Mouse (Mus musculus) layer of hippocampus, adult 18-20 months (tissue): ENCODE data around the gene Gm11027. TPM values are rescaled to one million over a fixed set of nuclear protein-coding genes. Genes with fewer than 3 reads are reported as not detected.

Experiments
- DNase-seq, 2 experiments: peaks; one replicate each; pipeline ENCODE4 v3.0.0; 2022; ENCODE audit warnings: low spot score in 2 of 2
- total RNA-seq, 2 experiments: library from RNA; stranded (reverse); gene quantifications; 2 replicates each; pipeline ENCODE4 v1.2.3; 2021

The Gm11027 gene
- total RNA-seq, 2 experiments from 2014 or later, result not detected

GRCm38 (mm10) chr12:116278541-116278940 is 3.4 kb downstream of the Gm11027 start:
- DNase-seq, result no peak

DNA sequence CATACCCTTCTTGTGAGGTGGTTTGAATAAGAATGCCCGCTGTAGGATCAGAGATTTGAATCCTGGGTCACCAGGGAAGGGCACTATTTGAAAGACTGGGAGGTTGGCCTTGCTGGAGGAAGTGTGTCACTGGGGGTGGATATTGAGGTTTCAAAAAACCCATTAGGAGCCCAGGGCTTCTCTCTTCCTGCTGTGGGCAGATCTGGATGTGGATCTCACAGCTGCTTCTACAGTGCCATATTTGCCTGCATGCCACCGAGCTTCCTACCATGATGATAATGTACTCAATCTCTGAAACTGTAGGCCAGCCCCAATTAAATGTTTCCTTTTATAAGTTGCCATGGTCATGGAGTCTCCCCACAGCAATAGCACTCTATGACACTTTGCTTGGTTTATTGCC is 4.0 kb downstream of the Gm11027 start:
- DNase-seq, result no peak

DNA sequence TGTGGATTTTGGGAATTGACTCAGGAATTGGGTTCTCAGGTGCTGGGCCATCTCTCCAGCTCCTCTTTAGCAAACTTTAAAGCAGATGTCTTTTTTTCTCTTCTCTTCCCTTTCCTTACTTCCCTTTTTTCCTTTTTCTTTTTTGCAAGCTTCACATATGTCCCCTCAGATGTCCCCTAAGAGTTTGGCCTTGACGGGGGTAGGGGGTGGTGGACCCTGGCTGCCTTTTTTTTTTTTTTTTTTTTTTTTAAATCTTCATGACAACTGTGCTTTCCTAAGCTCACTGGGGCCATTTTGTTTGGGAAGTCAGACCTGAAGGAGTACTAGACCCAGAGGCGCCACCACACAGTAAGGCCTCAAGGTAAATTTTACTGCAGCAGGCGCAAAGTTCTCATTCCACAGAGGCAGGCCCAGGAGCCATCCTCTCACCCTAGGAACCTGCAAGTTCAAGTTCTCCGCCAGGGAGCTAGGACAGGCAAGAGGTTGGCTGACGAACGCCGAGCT is 5.0 kb downstream of the Gm11027 start:
- DNase-seq, result no peak

- peak; percentile 100 for DNase-seq
These were observed 5.6 kb downstream of the Gm11027 start, which contains the start of gene Esyt2 for GRCm38 (mm10) chr12:116280653-116281364. TSS of gene Esyt2 (plus strand) at chr12:116281196.

DNA sequence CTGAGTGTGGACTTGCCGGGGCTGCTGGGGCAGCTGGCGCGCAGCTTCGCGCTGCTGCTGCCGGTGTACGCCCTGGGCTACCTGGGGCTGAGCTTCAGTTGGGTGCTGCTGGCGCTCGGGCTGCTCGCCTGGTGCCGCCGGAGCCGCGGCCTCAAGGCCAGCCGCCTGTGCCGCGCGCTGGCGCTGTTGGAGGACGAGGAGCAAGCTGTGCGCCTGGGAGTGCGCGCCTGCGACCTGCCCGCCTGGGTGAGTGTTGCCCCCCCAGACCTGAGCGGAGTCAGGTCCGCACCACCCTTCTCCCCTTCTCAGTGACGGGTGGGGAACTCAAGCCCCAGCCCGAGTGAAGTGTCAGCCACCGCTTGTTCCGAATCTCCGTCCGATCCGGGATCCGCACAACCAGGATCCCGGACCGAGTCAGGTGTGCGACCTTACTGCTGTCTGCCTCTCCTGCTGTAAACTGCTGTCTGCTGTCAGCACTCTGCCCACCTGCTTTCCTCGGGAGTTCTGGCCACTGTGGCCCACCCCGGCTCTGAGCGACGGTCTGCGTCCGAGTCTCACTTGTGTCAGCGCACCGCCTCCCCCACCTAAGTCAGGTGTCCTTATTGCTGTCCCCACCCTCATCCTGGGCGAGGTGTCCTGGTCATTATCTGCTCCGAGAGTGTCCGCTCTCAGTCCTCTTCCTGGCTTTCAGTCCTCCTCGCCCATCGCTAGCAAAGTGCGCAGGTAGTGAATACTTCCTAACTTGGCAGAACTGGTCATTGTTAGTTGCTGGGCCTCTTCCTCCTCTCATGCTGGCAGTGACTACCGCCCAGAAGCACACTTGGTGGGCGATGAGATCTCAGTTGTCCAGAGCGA is 6.5 kb downstream of the Gm11027 start:
- peak; percentile 6 to 16 for DNase-seq

DNA sequence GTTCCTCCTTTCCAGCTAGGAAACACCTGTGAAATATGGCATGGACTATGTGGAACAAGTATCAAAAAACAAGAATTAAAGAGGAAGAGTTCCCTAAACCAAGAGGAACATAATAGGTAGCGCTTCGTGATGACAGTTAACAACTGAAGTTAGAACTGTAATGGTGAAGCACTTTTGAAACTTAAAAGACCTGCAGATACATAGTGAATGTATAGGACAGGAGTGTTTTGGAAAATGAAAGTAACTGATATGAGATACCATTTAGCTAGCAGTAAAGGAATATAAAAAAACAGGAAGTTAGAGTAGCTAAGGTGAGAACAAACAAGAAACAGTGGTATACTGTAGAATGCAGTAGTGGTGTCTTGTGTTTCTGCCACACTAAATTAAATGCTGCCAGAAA is 7.7 kb downstream of the Gm11027 start:
- DNase-seq, result no peak

DNA sequence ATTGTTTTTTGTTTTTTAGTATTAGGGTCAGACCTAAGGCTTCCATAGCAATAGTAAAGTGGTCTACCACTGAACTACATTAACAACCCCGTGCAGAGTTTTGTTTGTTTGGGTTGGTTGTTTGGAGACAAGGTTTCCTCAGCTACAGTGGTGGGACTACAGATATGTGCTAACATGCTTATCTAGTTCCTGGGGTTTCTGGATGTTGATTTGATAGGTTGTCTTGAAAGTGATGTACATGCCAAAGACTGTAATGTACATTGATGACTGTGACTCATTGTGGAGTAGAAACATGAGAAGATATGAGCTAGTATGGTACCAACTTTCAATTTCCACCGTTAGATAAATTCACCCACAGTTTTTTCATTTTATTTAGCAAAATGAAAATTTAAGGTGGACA is 8.3 kb downstream of the Gm11027 start:
- DNase-seq, result no peak

DNA sequence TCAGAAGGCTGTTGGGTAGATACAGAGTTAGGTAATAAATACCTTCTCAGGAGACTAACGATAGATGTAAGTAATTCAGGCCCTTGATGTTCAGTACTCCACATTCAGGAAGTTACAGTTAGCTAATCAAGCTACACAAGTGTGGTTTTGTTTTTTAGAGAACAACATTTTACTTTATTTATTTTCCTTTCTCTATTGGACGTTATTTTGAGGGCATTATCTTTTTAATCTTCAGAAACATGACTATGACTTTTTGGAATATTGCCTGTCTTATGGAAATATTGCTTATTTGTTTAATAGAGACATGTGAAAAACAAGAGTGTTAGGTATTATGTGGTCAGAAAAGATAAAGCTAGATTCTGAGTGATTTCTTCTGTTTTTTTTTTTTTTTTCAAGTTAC is 18.0 kb downstream of the Gm11027 start:
- no peak for DNase-seq

DNA sequence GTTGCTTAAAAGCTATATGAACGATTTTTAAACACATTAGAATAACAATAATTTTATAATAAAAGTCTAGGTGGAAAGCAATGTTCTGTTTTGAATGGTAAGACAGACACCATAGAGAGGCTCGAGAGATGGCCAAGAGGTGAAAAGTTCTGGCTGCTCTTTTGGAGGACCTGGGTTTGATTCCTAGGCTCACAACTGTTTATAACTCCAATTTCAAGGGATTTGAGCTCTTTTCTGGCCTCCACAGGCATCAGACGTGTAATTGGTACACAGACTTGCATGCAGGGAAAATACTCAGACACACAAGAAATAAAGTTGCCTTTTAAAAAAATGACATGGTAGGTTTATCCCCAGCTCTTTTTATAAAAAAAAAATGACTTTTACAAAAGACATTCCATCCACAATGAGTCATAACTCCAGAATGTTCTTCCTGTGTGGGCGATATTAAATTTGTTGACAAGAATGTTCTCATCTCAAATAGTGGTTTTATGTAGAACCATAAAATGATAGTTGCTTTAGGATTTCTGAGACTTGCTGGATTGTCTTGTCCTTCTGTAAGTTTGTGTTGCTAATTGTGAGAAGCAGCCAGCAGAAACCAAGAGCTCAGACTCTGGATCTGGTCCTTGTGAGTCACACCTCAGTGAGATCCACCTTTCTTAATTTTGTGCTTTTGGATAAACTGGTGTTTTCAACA is 18.6 kb downstream of the Gm11027 start:
- DNase-seq, result peak in 1 of 2 experiments; percentile 61

DNA sequence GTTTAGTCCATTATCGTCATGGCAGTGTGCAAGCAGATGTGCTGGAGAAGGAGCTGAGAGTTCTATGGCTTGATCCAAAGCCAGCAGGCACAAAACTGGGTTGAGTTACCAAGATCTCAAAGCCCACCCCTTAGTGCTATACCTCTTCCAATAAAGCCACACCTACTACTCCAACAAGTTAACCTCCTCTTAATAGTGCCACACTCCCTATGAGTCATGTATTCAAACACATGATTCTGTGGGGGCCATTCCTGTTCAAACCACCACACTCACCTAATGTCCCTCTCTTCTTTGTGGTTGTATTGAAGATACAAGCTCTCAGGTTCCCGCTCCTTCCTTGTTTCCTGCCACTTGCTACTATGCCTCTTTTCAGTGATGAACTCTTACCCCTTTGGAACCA is 24.7 kb downstream of the Gm11027 start:
- DNase-seq, result no peak

DNA sequence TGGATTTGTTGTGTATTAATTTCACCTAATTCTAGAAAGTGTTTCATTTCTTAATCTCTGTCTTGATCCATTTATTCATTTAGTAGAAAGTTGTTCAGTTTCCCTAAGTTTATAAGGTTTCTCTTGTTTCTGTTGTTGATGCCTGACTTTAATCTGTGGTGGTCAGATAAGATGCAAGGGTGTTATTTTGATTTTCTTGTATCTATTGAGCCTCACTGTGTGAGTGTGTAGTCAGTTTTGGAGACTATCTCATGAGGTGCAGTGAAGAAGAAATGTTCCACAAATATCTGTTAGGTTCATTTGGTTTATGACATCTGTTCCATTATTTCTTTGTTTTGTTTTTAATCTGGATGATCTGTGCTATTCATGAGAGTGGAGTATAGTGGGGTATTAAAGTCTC is 27.0 kb downstream of the Gm11027 start:
- no peak for DNase-seq

- no peak for DNase-seq
These were observed 30.9 kb downstream of the Gm11027 start for GRCm38 (mm10) chr12:116306042-116306441.

GRCm38 (mm10) chr12:116307870-116308269 is 32.7 kb downstream of the Gm11027 start:
- no peak for DNase-seq

DNA sequence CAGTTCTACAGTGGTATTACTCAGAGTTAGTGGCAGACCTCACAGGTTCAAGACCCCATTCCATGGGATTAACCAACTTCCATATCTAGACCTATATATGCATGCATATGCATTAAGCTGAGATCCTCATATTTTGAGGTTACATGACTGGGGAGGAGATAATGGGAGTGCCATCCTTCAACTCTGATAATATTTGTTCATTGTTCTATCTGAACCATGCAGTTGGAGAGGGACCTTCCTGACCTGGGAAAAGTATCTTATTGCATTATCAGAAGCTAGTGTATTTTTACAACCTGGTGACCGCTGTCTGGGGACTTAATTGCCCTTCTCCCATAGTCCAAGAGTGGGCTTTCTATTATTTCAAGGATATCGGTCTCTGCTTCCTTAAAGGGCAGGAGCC is 33.4 kb downstream of the Gm11027 start:
- no peak for DNase-seq

DNA sequence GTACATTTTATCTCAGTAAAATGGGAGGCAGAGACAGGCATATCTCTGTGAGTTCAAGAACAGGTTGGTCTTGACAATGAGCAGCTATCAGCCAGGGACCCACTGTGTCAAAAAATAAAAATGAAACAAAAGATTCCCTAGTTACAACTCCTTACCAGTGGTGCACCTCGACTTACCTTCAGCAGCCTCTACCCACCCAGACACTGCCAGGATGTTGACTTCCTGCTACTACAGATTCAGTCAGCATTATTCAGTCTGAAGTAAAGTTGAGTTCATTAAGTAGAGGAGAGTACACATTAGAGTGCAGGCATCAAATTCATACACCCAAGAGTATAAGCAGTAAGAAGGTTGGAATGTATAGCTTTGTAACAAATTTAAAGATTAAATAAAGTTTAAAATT is 38.6 kb downstream of the Gm11027 start:
- DNase-seq, result no peak

DNA sequence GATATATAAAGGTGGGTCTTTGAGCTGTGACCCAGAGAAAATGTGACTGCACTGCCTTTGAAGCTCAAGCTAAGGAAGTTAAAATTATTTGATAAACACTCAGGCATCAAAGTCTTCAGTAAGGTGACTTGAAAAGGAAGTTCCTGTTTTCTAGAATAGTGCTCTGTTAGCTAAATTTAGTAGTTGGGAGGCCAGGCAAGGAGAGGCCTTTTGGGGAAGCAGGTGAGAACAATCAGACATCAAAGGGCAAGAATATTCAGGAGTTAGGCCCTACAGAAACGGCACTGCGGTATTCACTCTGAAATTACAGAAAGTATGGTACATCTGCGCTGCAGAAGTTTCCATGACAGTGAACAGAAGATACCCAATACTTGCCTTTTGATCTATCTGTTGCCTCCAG is 40.3 kb downstream of the Gm11027 start:
- no peak for DNase-seq

GRCm38 (mm10) chr12:116317818-116318217 is 42.6 kb downstream of the Gm11027 start:
- no peak for DNase-seq
